Mouse (Mus musculus): ENCODE measurements around the gene Ebf1. TPM values are rescaled to one million over a fixed set of nuclear protein-coding genes. Genes with fewer than 3 reads are reported as not detected.

Ebf1 gene
- polyA plus RNA-seq, 1 experiment from 2014 or later, result 26.9 TPM

GRCm38 (mm10) chr11:44798270-44798669, 181.2 kb downstream of the Ebf1 start:
- Histone ChIP-seq H3K9ac (ENCODE audit: low read depth, low read length) (no peak overlapping the region), H3K27ac (ENCODE audit: low read depth, low read length) (no peak overlapping the region), H3K36me3 (ENCODE audit: control insufficient read depth, insufficient read depth, low read length) (no peaks in the 10 kb centered on the region), H3K9me3 (ENCODE audit: control insufficient read depth, low read length) (no peaks in the 10 kb centered on the region), H3K4me2 (replicated peaks; ENCODE audit: low read depth, low read length) (no peak overlapping the region), H3K27me3 (ENCODE audit: control insufficient read depth, insufficient read depth, low read length) (no peaks in the 10 kb centered on the region), H3K4me3 (ENCODE audit: low read length) (no peak overlapping the region), H3K4me1 (ENCODE audit: control insufficient read depth, insufficient read depth, low read length) (no peaks in the 10 kb centered on the region)
- WGBS, result 17% methylated on average over 3 of the region's 3 CpGs
- ATAC-seq (ENCODE audit: low FRiP score, low TSS enrichment), result peak; percentile 66; the same call in 1 of the 2 replicates

- no peaks in the 10 kb centered on the region for H3K9me3 ChIP-seq (ENCODE audit: control insufficient read depth, low read length)
- H3K4me1 ChIP-seq (ENCODE audit: control insufficient read depth, insufficient read depth, low read length), result peaks cover 4% of the 10 kb centered on the region; the same call in 1 of the 2 replicates
- H3K4me3 ChIP-seq (ENCODE audit: low read length), result no peak overlapping the region
- no peak for ATAC-seq (ENCODE audit: low FRiP score, low TSS enrichment)
- H3K4me2 ChIP-seq (replicated peaks; ENCODE audit: low read depth, low read length), result no peak overlapping the region
- H3K27me3 ChIP-seq (ENCODE audit: control insufficient read depth, insufficient read depth, low read length), result no peaks in the 10 kb centered on the region
- no peak overlapping the region for H3K27ac ChIP-seq (ENCODE audit: low read depth, low read length)
- H3K36me3 ChIP-seq (ENCODE audit: control insufficient read depth, insufficient read depth, low read length), result no peaks in the 10 kb centered on the region
- 86% methylated on average over 7 of the region's 7 CpGs for WGBS
- H3K9ac ChIP-seq (ENCODE audit: low read depth, low read length), result no peak overlapping the region
Measured at GRCm38 (mm10) chr11:44804046-44804445, 186.9 kb downstream of the Ebf1 start.

- no peak for ATAC-seq (ENCODE audit: low FRiP score, low TSS enrichment)
- H3K4me3 ChIP-seq (ENCODE audit: low read length), result no peak overlapping the region
- H3K27ac ChIP-seq (ENCODE audit: low read depth, low read length), result no peak overlapping the region
- H3K9ac ChIP-seq (ENCODE audit: low read depth, low read length), result no peak overlapping the region
- no peak overlapping the region for H3K4me2 ChIP-seq (replicated peaks; ENCODE audit: low read depth, low read length)
- H3K9me3 ChIP-seq (ENCODE audit: control insufficient read depth, low read length), result no peaks in the 10 kb centered on the region
- H3K36me3 ChIP-seq (ENCODE audit: control insufficient read depth, insufficient read depth, low read length), result no peaks in the 10 kb centered on the region
- WGBS, result 13% methylated on average over 11 of the region's 11 CpGs
- H3K4me1 ChIP-seq (ENCODE audit: control insufficient read depth, insufficient read depth, low read length), result peaks cover 4% of the 10 kb centered on the region; the same call in 1 of the 2 replicates
- H3K27me3 ChIP-seq (ENCODE audit: control insufficient read depth, insufficient read depth, low read length), result no peaks in the 10 kb centered on the region
Measured at GRCm38 (mm10) chr11:44806589-44806988, 189.5 kb downstream of the Ebf1 start.

GRCm38 (mm10) chr11:44808855-44809546, 191.9 kb downstream of the Ebf1 start:
- peaks cover 4% of the 10 kb centered on the region; the same call in 1 of the 2 replicates for H3K4me1 ChIP-seq (ENCODE audit: control insufficient read depth, insufficient read depth, low read length)
- 87% methylated on average over 4 of the region's 4 CpGs for WGBS
- no peaks in the 10 kb centered on the region for H3K36me3 ChIP-seq (ENCODE audit: control insufficient read depth, insufficient read depth, low read length)
- H3K4me3 ChIP-seq (ENCODE audit: low read length), result no peak overlapping the region
- H3K27me3 ChIP-seq (ENCODE audit: control insufficient read depth, insufficient read depth, low read length), result no peaks in the 10 kb centered on the region
- H3K27ac ChIP-seq (ENCODE audit: low read depth, low read length), result no peak overlapping the region
- ATAC-seq (ENCODE audit: low FRiP score, low TSS enrichment), result no peak
- H3K9ac ChIP-seq (ENCODE audit: low read depth, low read length), result no peak overlapping the region
- H3K9me3 ChIP-seq (ENCODE audit: control insufficient read depth, low read length), result no peaks in the 10 kb centered on the region
- no peak overlapping the region for H3K4me2 ChIP-seq (replicated peaks; ENCODE audit: low read depth, low read length)

- Histone ChIP-seq H3K27me3 (ENCODE audit: control insufficient read depth, insufficient read depth, low read length) (no peaks in the 10 kb centered on the region), H3K4me2 (replicated peaks; ENCODE audit: low read depth, low read length) (no peak overlapping the region), H3K9me3 (ENCODE audit: control insufficient read depth, low read length) (no peaks in the 10 kb centered on the region), H3K9ac (ENCODE audit: low read depth, low read length) (no peak overlapping the region), H3K27ac (ENCODE audit: low read depth, low read length) (no peak overlapping the region), H3K4me3 (ENCODE audit: low read length) (no peak overlapping the region), H3K4me1 (ENCODE audit: control insufficient read depth, insufficient read depth, low read length) (peaks cover 4% of the 10 kb centered on the region; the same call in 1 of the 2 replicates), H3K36me3 (ENCODE audit: control insufficient read depth, insufficient read depth, low read length) (no peaks in the 10 kb centered on the region)
- ATAC-seq (ENCODE audit: low FRiP score, low TSS enrichment), result no peak
- whole genome bisulfite sequencing, result 76% methylated on average over 6 of the region's 6 CpGs
Measured at GRCm38 (mm10) chr11:44811007-44811406, 193.9 kb downstream of the Ebf1 start.

- ATAC-seq (ENCODE audit: low FRiP score, low TSS enrichment), result no peak
- WGBS, result 86% methylated on average over 5 of the region's 5 CpGs
- Histone ChIP-seq H3K4me3 (ENCODE audit: low read length) (no peak overlapping the region), H3K27ac (ENCODE audit: low read depth, low read length) (no peak overlapping the region), H3K9ac (ENCODE audit: low read depth, low read length) (no peak overlapping the region), H3K4me2 (replicated peaks; ENCODE audit: low read depth, low read length) (no peak overlapping the region), H3K27me3 (ENCODE audit: control insufficient read depth, insufficient read depth, low read length) (no peaks in the 10 kb centered on the region), H3K4me1 (ENCODE audit: control insufficient read depth, insufficient read depth, low read length) (no peaks in the 10 kb centered on the region), H3K36me3 (ENCODE audit: control insufficient read depth, insufficient read depth, low read length) (no peaks in the 10 kb centered on the region), H3K9me3 (ENCODE audit: control insufficient read depth, low read length) (no peaks in the 10 kb centered on the region)
Measured at GRCm38 (mm10) chr11:44812193-44812746, 195.2 kb downstream of the Ebf1 start.

- Histone ChIP-seq H3K27ac (ENCODE audit: low read depth, low read length) (no peak overlapping the region), H3K9ac (ENCODE audit: low read depth, low read length) (no peak overlapping the region), H3K4me1 (ENCODE audit: control insufficient read depth, insufficient read depth, low read length) (no peaks in the 10 kb centered on the region), H3K36me3 (ENCODE audit: control insufficient read depth, insufficient read depth, low read length) (no peaks in the 10 kb centered on the region), H3K4me2 (replicated peaks; ENCODE audit: low read depth, low read length) (no peak overlapping the region), H3K9me3 (ENCODE audit: control insufficient read depth, low read length) (no peaks in the 10 kb centered on the region), H3K27me3 (ENCODE audit: control insufficient read depth, insufficient read depth, low read length) (no peaks in the 10 kb centered on the region), H3K4me3 (ENCODE audit: low read length) (no peak overlapping the region)
- ATAC-seq (ENCODE audit: low FRiP score, low TSS enrichment), result no peak
- 65% methylated on average over 7 of the region's 7 CpGs for WGBS
Measured at GRCm38 (mm10) chr11:44813534-44813933, 196.4 kb downstream of the Ebf1 start.

GRCm38 (mm10) chr11:44814847-44815246, 197.7 kb downstream of the Ebf1 start:
- ATAC-seq (ENCODE audit: low FRiP score, low TSS enrichment), result no peak
- Histone ChIP-seq H3K4me3 (ENCODE audit: low read length) (no peak overlapping the region), H3K27me3 (ENCODE audit: control insufficient read depth, insufficient read depth, low read length) (no peaks in the 10 kb centered on the region), H3K27ac (ENCODE audit: low read depth, low read length) (no peak overlapping the region), H3K36me3 (ENCODE audit: control insufficient read depth, insufficient read depth, low read length) (no peaks in the 10 kb centered on the region), H3K9ac (ENCODE audit: low read depth, low read length) (no peak overlapping the region), H3K4me2 (replicated peaks; ENCODE audit: low read depth, low read length) (no peak overlapping the region), H3K9me3 (ENCODE audit: control insufficient read depth, low read length) (no peaks in the 10 kb centered on the region), H3K4me1 (ENCODE audit: control insufficient read depth, insufficient read depth, low read length) (no peaks in the 10 kb centered on the region)
- 77% methylated on average over 5 of the region's 5 CpGs for WGBS

- 87% methylated on average over 4 of the region's 4 CpGs for WGBS
- H3K36me3 ChIP-seq (ENCODE audit: control insufficient read depth, insufficient read depth, low read length), result no peaks in the 10 kb centered on the region
- H3K9me3 ChIP-seq (ENCODE audit: control insufficient read depth, low read length), result no peaks in the 10 kb centered on the region
- H3K9ac ChIP-seq (ENCODE audit: low read depth, low read length), result no peak overlapping the region
- no peak overlapping the region for H3K4me2 ChIP-seq (replicated peaks; ENCODE audit: low read depth, low read length)
- H3K27me3 ChIP-seq (ENCODE audit: control insufficient read depth, insufficient read depth, low read length), result no peaks in the 10 kb centered on the region
- H3K4me3 ChIP-seq (ENCODE audit: low read length), result no peak overlapping the region
- no peak overlapping the region for H3K27ac ChIP-seq (ENCODE audit: low read depth, low read length)
- ATAC-seq (ENCODE audit: low FRiP score, low TSS enrichment), result no peak
- no peaks in the 10 kb centered on the region for H3K4me1 ChIP-seq (ENCODE audit: control insufficient read depth, insufficient read depth, low read length)
Measured at GRCm38 (mm10) chr11:44815991-44816390, 198.9 kb downstream of the Ebf1 start.
